Mouse (Mus musculus) embryo, embryonic 11 days (tissue): ENCODE results near the gene Cdyl.
"Not testable (repeated sequence)": the region's sequence is repeated elsewhere in the genome, so short reads cannot be mapped to it uniquely, and the experiment has no call there.

ENCODE experiments used
- DNase-seq: peaks from one replicate; pipeline ENCODE4 v3.0.0-alpha.2; 2015

The Cdyl gene

DNA sequence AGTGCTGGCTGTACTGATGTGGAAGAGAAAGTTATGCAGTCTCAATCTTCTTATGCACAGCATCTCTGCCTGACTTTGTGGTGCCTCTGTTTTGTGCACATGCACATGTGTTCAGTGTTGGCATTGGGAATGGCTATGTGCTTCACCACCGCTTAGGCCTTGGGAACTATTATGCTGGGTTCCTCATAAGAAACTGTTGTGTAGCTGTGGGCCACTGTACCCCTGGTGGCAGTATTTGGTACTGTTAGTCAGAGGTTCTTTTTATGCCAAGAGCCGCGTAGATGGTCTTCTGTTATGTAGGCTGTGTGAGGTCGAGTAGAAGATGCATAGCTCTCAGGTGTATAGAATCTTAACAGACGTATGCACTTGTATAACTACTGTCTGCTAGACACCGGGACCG is 147.4 kb downstream of the Cdyl start:
- DNase-seq: no peak

DNA sequence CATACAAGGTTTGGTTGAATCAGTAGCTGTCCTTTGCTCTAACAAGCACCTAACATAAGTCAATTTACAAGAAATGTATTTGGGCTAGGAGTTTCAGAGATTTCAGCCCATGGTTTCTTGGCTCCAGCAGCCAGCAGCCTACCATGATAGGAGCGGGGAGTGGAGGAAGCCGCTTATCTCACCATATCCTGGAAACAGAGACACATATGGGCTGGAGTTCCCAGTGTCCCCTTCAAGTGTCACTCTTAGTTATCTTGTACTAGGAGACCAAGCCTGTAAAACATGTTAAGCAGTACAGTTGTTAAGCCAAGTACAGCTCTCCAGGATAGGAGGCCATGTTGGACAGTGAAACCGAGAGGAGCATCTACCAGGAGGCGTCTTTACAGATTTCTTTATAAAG is 147.9 kb downstream of the Cdyl start:
- DNase-seq: no peak

DNA sequence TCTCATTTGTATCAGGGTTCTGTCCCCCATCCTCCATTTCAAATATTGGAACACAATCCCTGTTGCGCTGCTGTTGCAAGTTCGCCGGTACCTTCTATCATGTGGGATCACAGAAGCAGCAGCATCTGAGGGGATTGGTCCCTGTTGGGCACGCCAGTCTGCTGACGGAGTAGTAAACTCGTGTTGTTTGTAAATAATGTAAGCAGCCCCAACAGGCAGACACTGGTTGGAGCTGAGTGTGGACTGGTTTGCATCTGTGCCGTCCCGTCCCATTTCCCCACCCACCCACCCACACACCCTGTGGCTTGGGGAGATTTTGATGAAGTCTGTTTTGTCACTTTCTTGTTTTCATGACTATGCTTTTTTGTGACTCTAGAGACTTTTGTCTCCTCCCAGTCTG is 148.3 kb downstream of the Cdyl start:
- DNase-seq: no peak

DNA sequence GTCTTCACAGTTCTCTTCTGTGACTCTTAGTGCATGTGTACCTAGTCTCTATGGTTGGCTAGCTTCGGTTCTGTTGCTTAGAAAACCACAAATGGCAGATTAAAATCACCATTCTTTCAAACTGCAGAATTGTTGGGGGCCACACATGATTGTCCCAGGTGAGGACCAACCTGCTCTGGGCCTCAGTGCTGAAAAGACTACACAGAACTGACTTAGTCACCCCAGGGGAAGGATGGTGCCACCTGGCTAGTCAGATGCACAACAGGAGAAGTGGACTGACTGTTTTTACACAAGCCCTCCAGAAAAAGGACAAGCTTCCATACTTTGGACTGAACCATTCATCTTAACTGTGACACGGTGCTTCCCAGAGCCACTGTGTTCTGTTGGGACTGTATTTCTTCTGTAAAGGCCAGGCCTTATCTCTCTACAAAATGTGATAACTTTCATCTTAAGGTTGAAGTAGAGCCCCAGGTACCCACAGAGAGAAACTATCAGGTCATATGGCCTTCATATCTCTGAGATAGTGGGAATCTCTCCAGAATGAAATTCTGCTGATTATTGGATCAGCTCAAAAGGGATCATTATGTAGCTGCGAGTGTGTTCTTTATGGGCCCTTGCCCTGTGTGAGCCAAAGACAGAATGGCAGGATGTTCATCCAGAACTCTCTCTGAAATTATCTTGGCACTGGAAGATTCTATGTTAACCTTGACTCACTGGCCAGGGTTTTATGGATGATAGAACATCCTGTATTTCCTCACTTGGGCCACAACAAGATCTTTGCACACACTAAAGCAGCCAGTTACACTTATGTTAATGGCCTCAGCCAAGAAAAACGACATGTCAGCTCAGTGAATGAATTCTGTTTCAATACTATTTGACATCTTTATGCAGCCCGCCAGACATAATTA is 149.9 kb downstream of the Cdyl start:
- no peak for DNase-seq

- DNase-seq: no peak
Measured at GRCm38 (mm10) chr13:35810160-35810537, 150.5 kb downstream of the Cdyl start.

GRCm38 (mm10) chr13:35811361-35812190 is 151.9 kb downstream of the Cdyl start:
- DNase-seq: no peak

DNA sequence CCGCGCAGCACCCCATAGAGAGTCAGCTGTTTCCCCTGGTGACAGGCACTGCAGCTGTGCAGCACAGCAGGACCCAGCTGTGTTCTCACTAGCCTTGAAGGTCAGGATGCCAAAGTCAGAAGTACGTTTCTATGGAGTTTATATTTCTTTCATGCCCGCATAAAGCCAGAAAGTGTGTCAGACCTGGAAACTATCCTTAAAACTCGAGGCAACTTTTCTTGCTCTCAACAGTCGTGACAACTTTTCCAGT is 152.5 kb downstream of the Cdyl start:
- DNase-seq: no peak

GRCm38 (mm10) chr13:35813348-35814127 is 153.9 kb downstream of the Cdyl start:
- no peak for DNase-seq

DNA sequence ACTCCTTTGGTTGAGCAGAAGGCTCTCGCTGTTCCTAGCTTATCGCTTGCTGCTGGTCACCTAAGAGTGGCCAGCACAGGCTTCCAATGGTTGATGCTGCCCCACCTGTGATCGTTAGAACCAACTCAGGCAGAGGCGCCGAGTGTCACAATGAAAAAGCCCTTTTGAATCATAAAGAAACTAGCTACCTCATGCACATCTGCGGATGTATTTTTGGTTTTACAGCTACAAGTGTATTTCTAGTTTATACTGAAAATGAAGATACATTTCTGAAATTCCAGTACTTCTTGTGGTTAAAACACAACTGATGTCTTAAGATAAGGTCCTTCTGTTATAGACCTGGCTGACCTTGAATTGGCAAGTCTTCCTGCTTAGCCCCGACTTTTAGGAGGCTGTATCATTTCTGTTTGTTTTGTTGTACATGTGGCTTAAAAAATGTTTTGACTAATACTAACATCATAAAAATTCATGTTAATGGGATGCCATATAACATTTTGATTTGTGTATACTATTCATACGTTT is 155.6 kb downstream of the Cdyl start:
- DNase-seq: no peak

GRCm38 (mm10) chr13:35815782-35816368 is 156.2 kb downstream of the Cdyl start:
- no peak for DNase-seq

- DNase-seq: no peak
Measured at GRCm38 (mm10) chr13:35817626-35818025, 158.0 kb downstream of the Cdyl start.

GRCm38 (mm10) chr13:35818060-35818459 is 158.4 kb downstream of the Cdyl start:
- DNase-seq: no peak

DNA sequence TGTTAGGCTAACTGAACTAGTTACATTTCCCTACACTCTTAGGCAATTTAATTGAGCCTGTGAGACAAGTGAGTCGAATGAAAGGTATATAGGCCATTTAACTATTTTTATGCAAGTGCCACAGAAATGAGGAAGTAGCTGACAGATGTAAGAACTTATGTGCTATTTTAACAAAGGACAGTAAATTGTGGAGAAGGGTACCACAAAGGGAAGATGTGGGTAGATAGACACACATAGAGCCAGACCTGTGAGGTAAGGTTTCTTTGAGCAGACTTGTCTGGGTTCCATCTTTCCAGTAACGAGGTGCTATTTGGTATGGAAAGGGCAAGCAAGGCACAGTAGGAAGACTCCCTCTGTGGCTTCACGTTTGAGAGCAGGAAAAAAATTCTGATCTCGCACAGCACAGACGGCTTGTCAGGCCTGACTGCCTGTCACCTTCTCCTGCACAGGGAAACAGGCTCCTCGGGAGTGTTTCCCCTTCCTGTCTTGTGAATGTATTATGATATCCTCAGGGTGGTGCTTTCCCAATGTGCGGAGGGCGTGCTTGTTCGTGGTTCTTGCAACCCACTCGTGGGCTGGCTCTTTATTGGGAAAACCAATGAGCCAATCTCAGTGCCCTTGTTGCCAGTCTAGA is 162.3 kb downstream of the Cdyl start:
- no peak for DNase-seq

DNA sequence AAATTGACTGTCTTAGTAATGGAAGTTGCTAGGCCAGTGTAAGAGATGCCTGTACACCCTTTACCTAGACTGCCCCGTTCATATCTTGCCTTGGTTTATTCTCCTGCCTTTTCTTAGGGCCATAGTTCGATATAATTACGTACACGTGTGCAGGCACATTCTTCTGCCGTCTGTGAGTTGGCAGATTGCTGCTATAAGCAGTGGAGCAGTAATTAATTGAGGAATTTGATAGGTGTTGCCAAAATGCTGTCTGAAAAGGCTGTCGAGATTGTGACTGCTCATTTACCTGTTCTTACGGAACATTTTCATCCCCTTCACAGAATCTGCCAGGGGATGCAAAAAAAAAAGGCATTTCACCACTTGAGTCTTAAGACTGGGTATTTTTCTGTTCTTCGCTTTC is 163.2 kb downstream of the Cdyl start:
- DNase-seq: no peak

DNA sequence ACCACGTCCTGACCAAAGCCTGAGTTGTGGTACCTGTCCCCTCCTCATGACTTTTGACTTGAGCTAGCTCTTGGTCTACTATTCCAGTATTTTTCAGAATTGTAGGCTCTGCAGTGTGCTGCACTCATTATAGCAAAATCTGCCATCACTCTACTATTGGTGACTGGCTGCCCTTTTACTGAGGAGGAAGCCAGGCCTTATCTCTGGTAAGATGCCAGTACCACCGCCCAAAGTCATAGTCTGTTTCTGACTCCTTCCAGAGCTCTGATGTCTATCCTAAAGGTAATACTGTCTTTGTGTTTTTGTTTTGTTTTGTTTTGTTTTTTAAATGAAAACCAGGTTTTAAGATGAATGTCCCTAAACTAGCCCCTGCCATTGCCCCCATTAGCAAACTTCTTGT is 166.0 kb downstream of the Cdyl start:
- no peak for DNase-seq

DNA sequence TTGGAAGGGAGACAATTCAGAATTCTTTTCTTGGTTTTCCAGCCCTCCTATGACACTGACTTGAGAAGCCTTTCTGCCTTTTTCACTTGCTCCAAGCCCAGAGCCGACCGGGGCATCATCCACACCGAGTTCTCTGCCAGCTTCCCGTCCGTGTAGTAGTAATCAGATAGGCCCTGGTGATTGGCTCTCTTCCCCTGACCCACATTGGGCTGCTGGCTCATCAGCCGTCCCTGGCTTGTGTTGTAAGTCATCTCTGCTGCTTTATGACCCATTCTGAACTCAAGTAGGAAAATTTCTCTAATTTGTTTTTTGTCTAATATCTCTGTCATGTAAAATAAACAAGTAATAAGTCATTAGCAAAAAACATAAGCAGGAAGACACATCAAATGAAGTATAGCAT is 173.0 kb downstream of the Cdyl start:
- DNase-seq: no peak

DNA sequence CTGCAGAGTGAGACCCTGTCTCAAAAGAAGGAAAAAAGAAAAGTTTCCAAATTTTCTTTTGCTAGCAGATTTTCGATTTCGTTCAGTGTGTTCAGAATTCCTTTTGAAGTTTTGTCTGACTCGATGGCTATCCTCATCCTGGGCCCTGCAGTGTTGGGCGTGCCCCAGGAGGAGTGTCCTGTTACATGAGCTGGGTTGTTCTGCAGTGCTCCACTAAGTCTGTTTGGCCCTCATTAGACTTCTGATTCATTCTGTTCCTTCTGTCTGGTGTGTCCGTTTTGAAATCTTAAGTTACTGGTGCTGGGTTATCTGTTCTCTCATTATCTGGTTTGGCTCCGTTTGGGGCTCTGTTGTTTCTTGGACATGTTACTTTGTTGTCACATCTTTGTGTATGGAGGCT is 174.3 kb downstream of the Cdyl start:
- DNase-seq: no peak

- no peak for DNase-seq
Measured at GRCm38 (mm10) chr13:35835669-35836068, 176.0 kb downstream of the Cdyl start.

GRCm38 (mm10) chr13:35836501-35836900 is 176.9 kb downstream of the Cdyl start:
- DNase-seq: not testable (repeated sequence)

DNA sequence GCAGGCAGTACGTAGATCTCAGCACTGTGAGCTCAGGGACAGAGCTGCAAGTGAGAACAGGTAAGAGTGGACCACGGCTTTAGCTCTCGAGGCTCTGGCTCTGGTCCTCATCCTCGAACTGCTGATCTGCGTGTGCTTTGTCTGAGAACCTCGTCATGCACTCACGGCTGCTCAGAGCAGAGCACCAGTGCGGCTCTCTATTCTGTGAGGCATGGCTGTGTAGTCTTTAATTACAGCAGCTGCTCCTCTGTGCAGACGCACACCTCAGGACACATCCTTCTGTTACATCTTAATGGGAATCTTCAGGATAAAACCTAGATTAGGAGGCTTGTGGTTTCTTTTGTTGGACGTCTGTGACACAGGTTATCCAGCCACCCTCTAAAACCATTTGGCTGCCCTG is 180.5 kb downstream of the Cdyl start:
- DNase-seq: no peak

DNA sequence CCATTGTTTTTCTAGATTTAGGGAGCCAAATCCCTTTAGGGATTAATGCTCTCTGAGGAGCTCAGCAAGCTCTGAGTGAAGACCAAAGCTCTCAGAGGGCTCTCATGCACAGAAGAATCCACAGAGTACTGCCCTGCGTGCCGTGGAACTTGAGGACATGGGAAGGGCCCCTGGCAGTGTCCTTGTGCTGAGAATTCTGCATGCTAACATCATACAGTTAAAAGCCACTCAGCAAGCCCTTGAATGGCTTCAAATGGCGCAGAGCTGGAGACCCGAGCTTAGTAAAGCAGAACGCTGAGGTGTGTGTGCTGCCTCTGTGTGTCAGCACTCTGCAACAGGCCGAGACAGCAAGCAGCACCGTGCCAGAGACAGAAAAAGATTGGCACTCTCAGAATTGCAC is 183.8 kb downstream of the Cdyl start:
- DNase-seq: no peak

- DNase-seq: no peak
Measured at GRCm38 (mm10) chr13:35845306-35845705, 185.7 kb downstream of the Cdyl start.
